Mouse (Mus musculus): ENCODE data around the gene Pms2. TPM values are rescaled to one million over a fixed set of nuclear protein-coding genes. Genes with fewer than 3 reads are reported as not detected.

The Pms2 gene
- polyA plus RNA-seq, 1 experiment from 2014 or later = 41.0 TPM

DNA sequence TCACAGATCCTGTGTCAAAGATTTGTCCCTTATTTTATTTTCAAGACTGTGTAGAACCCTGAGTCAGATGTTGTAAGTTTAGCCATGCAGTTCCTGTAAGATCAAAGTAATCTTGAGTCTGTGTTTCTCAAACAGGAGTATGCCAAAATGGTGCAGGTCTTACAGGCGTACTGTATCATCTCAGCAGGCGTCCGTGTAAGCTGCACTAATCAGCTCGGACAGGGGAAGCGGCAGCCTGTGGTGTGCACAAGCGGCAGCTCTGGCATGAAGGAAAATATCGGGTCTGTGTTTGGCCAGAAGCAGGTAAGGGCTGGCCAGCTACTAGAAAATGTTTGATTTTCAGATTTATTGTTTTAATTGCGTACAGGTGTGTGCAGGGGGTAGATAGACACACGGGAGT, 6.5 kb downstream of the Pms2 start:
- Histone ChIP-seq H3K9me3 (no peaks in the 10 kb centered on the region), H3K4me1 (no peaks in the 10 kb centered on the region; the same call in 1 of the 2 replicates), H3K4me3 (no peak overlapping the region), H3K36me3 (replicated peaks) (peaks cover 85% of the 10 kb centered on the region), H3K27ac (replicated peaks) (no peak overlapping the region), H3K27me3 (replicated peaks; ENCODE audit: low read depth, poor library complexity, severe bottlenecking) (no peaks in the 10 kb centered on the region)
- DNase-seq (ENCODE audit: low spot score) = no peak
- WGBS = 92% methylated on average over 9 of the region's 9 CpGs

DNA sequence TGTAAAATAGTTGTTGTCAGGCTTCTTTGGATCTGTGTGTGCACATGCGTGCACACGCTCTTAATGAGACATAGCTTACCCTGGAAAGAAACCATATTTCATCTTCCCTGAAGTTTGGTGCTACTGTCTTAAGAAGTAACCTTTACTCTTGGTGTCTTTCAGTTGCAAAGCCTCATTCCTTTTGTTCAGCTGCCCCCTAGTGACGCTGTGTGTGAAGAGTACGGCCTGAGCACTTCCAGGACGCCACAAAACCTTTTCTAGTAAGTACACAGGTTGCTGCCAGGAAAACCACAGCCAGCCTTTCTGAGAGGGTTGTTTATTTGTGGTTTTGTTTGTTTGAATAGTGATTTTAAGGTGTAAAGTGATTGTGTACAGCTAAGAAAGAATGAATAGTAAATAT, 7.7 kb downstream of the Pms2 start:
- Histone ChIP-seq H3K4me3 (no peak overlapping the region), H3K27ac (replicated peaks) (no peak overlapping the region), H3K9me3 (no peaks in the 10 kb centered on the region), H3K4me1 (no peaks in the 10 kb centered on the region), H3K27me3 (replicated peaks; ENCODE audit: low read depth, poor library complexity, severe bottlenecking) (no peaks in the 10 kb centered on the region), H3K36me3 (replicated peaks) (peaks cover 95% of the 10 kb centered on the region)
- 64% methylated on average over 5 of the region's 5 CpGs for WGBS
- peak; percentile 37 for DNase-seq (ENCODE audit: low spot score)

DNA sequence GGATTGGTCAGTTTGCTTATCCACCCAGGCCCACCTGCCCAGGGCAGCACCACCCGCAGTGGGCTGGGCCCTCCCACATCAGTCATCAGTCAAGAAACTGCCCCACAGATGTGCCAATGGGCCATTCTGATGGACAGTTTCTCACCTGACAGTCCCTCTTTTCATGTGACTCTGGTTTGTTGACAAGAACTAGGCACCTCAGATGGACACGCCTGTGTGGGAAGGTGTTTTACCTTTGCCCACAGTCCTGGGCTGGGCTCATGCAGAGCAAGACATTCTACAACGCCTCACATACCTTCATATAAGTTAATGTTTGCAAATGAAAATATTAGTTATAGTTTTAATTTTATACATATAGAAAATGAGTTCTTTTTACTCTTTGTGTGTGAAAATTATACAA, 8.4 kb downstream of the Pms2 start:
- no peaks in the 10 kb centered on the region for H3K4me1 ChIP-seq
- no peaks in the 10 kb centered on the region for H3K9me3 ChIP-seq
- no peaks in the 10 kb centered on the region for H3K27me3 ChIP-seq (replicated peaks; ENCODE audit: low read depth, poor library complexity, severe bottlenecking)
- 94% methylated on average over 3 of the region's 3 CpGs for WGBS
- H3K36me3 ChIP-seq (replicated peaks) = peaks cover 96% of the 10 kb centered on the region
- no peak overlapping the region for H3K27ac ChIP-seq (replicated peaks)
- no peak for DNase-seq (ENCODE audit: low spot score)
- no peak overlapping the region for H3K4me3 ChIP-seq

DNA sequence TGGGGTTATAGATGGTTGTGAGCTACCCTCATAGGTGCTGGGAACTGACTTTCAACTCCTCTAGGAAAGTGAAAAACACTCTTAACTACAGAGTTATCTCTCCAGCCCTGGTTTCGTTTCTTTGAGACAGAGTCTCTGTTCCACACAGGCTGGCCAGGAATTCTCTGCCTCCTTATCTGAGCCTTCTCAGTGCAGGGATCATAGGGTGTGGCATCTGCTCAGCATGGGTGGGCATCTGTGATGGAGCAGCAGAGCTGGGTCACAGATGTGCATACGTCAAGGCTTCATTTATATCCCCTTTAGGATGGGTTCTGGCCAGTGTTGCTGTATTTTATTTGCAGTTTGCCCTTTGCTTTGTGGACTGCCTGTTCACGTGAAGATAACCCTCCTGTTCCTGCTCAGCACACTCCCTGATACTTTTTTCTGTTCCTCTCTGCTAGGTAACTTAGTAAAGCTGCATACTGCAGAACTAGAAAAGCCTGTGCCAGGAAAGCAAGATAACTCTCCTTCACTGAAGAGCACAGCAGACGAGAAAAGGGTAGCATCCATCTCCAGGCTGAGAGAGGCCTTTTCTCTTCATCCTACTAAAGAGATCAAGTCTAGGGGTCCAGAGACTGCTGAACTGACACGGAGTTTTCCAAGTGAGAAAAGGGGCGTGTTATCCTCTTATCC, 15.2 kb downstream of the Pms2 start:
- H3K27me3 ChIP-seq (replicated peaks; ENCODE audit: low read depth, poor library complexity, severe bottlenecking) = no peaks in the 10 kb centered on the region
- H3K9me3 ChIP-seq = no peaks in the 10 kb centered on the region
- DNase-seq (ENCODE audit: low spot score) = no peak
- H3K4me1 ChIP-seq = no peaks in the 10 kb centered on the region
- no peak overlapping the region for H3K4me3 ChIP-seq
- H3K36me3 ChIP-seq (replicated peaks) = peaks cover 98% of the 10 kb centered on the region
- 93% methylated on average over 6 of the region's 6 CpGs for whole genome bisulfite sequencing
- no peak overlapping the region for H3K27ac ChIP-seq (replicated peaks)

DNA sequence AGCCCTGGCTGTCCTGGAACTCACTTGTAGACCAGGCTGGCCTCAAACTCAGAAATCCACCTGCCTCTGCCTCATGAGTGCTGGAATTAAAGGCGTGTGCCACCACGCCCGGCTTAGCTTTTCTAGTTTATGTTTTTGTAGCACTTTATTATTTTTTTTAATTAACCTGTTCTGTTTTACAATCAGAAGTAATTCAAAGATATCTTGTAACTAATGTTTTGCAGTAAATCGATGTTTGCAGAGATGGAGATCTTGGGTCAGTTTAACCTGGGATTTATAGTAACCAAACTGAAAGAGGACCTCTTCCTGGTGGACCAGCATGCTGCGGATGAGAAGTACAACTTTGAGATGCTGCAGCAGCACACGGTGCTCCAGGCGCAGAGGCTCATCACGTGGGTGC, 18.1 kb downstream of the Pms2 start, which contains the start of gene Gm42421:
TSS of gene Gm42421 (plus strand) at position 301 of the 400 bp plus-strand sequence.
- Histone ChIP-seq H3K27me3 (replicated peaks; ENCODE audit: low read depth, poor library complexity, severe bottlenecking) (no peaks in the 10 kb centered on the region), H3K4me1 (peaks cover 6% of the 10 kb centered on the region), H3K4me3 (no peak within 1 kb of the TSS), H3K36me3 (replicated peaks) (peaks cover 97% of the 10 kb centered on the region), H3K27ac (replicated peaks) (no peak within 1 kb of the TSS), H3K9me3 (no peaks in the 10 kb centered on the region)
- no peak for DNase-seq (ENCODE audit: low spot score)
- WGBS = 95% methylated on average over 8 of the region's 8 CpGs

DNA sequence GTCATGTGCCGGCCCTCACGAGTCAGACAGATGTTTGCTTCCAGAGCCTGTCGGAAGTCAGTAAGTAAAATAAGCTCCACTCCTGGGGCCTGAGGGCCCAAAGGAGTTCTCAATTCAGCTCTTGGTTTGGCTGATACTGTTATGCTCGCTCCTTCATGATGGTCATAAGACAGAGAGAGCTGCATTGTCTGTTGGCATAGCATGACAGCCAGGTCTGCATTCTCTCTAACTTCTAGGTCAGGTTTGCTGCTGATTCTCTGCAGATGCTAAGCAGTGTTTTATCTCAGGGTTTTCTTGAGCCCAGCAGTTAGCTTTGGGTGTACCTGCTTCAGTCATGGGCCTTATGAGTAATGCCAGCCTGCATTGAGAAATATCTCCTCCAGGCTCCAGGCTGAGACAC, 19.5 kb downstream of the Pms2 start:
- Histone ChIP-seq H3K27me3 (replicated peaks; ENCODE audit: low read depth, poor library complexity, severe bottlenecking) (no peaks in the 10 kb centered on the region), H3K4me3 (no peak overlapping the region), H3K36me3 (replicated peaks) (peaks cover 83% of the 10 kb centered on the region), H3K27ac (replicated peaks) (no peak overlapping the region), H3K9me3 (no peaks in the 10 kb centered on the region), H3K4me1 (peaks cover 8% of the 10 kb centered on the region)
- 86% methylated on average over 4 of the region's 4 CpGs for WGBS
- no peak for DNase-seq (ENCODE audit: low spot score)

DNA sequence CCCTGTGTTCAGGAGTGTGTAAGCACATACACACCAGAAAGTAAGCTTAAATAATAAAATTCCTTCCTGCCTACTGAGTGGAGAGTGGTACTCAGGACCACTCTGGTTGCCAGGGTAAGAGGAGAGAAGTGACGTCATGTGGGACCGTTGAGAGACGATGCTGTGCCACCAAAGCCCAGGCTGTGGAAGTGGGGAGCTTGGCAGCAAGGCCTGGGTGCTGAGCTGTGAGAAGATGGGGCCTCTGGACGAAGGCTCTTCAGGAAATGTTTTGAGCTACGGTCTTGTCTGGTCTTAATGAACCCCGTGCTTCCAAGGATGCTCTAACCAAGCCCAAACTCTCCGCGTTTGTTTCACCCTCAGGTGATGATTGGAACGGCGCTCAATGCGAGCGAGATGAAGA, 20.9 kb downstream of the Pms2 start:
- 93% methylated on average over 12 of the region's 12 CpGs for WGBS
- Histone ChIP-seq H3K4me1 (peaks cover 8% of the 10 kb centered on the region), H3K9me3 (no peaks in the 10 kb centered on the region), H3K4me3 (no peak overlapping the region), H3K27me3 (replicated peaks; ENCODE audit: low read depth, poor library complexity, severe bottlenecking) (no peaks in the 10 kb centered on the region), H3K36me3 (replicated peaks) (peaks cover 69% of the 10 kb centered on the region), H3K27ac (replicated peaks) (no peak overlapping the region)
- DNase-seq (ENCODE audit: low spot score) = no peak

DNA sequence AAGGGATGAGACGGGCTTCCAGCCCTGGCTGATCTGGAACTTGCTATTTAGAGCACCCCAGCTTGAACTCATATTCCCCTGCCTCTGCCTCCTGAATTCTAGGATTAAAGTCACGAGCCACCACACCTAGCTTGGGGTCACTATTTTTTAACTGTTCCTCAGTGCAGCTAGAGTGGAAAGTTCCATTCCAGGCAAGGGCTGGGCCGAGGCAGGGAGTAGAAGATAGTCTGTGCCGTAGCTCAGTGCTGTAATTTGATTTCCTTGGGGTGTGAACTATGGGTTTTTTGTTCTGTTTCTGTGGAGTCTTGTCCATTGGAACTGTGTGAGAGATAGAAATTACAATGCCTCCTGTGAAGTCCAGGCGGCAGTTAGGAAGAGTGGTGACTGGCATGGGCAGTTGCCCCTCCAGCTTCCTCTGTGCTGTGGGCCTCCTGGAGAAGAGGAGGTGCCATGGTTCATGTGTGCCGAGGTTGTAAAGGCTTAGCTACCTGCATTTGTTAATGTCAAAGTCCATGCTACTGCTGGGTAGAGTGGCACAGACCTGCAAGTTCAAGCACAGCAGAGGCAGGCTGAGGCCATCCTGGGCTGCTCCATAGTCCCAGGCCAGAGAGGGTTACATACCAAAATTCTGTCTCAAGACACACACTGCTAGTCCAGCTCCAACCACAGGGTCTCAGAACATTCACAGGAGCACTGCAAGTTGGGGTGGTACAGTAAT, 22.3 kb downstream of the Pms2 start:
- no peak for DNase-seq (ENCODE audit: low spot score)
- Histone ChIP-seq H3K9me3 (no peaks in the 10 kb centered on the region), H3K4me3 (no peak overlapping the region), H3K27me3 (replicated peaks; ENCODE audit: low read depth, poor library complexity, severe bottlenecking) (no peaks in the 10 kb centered on the region), H3K27ac (replicated peaks) (no peak overlapping the region), H3K36me3 (replicated peaks) (peaks cover 56% of the 10 kb centered on the region), H3K4me1 (peaks cover 8% of the 10 kb centered on the region)
- WGBS = 83% methylated on average over 6 of the region's 6 CpGs

DNA sequence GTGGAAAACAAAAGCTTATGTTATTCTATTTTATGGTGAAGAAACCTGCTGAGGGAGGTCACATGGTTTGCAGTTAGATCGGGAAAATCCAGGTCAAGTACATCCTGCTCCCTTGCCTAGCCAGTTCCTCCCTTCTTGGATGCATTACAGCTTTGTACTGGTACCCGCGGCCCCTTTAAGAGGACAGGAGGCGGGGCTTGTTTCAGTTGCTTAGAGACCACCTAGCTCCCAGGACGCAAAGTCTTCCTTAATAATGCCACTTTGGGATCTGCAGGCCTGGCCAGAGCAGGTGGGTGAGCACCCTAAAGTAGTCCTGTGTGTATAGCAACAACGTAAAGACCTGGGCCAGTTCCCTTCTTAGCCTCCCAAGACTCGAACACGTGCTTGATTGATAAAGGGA, 23.1 kb downstream of the Pms2 start, which contains the start of gene Rsph10b:
TSS of gene Rsph10b (plus strand) at position 205 of the 400 bp plus-strand sequence.
- no peaks in the 10 kb centered on the region for H3K27me3 ChIP-seq (replicated peaks; ENCODE audit: low read depth, poor library complexity, severe bottlenecking)
- H3K9me3 ChIP-seq = no peaks in the 10 kb centered on the region
- 16% methylated on average over 8 of the region's 8 CpGs for WGBS
- peaks cover 48% of the 10 kb centered on the region for H3K36me3 ChIP-seq (replicated peaks)
- no peak within 1 kb of the TSS for H3K27ac ChIP-seq (replicated peaks)
- DNase-seq (ENCODE audit: low spot score) = peak; percentile 32
- peak within 1 kb of the TSS; percentile 27 for H3K4me3 ChIP-seq
- H3K4me1 ChIP-seq = peaks cover 8% of the 10 kb centered on the region

DNA sequence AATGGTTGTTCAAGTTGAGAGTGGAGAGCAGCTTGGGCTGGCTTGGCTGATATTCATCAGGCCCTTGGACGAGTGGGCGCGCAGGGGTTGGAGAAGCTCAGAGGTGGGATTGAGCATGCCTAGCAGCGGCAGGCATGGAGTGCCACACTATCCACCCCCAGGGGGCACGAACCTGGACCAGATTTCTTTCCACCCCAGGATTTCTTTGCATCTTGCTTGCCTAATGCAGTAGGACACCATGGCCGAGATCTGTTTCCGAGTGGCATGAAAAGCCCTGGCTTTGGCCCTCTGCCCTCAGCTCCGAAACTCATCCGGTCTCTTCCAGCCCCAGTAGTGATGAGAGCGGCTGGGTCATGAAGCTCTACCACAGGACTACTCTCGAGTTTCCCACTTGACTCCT, 23.6 kb downstream of the Pms2 start:
- H3K4me1 ChIP-seq = peaks cover 8% of the 10 kb centered on the region
- no peak overlapping the region for H3K27ac ChIP-seq (replicated peaks)
- 85% methylated on average over 11 of the region's 11 CpGs for WGBS
- no peaks in the 10 kb centered on the region for H3K9me3 ChIP-seq
- H3K4me3 ChIP-seq = no peak overlapping the region
- DNase-seq (ENCODE audit: low spot score) = no peak
- H3K27me3 ChIP-seq (replicated peaks; ENCODE audit: low read depth, poor library complexity, severe bottlenecking) = no peaks in the 10 kb centered on the region
- peaks cover 42% of the 10 kb centered on the region for H3K36me3 ChIP-seq (replicated peaks)

DNA sequence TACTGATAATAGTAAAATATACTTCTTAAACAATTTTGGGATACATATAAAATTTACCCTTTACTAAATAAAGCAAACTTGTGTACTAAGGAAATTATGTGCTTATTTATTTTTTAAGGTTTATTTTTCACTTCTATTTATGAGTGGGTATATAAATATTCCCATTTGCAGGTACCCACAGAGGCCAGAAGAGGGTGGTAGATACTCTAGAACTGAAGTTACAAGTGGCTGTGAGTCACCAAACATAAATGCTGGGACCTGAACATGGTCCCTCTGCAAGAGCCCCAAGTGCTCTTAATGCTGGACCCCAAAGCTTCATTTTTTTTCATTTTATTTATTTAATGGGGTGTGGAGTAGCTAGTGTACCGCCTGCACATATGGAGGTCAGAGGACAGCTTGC, 24.1 kb downstream of the Pms2 start:
- DNase-seq (ENCODE audit: low spot score) = no peak
- H3K36me3 ChIP-seq (replicated peaks) = peaks cover 37% of the 10 kb centered on the region
- H3K9me3 ChIP-seq = no peaks in the 10 kb centered on the region
- WGBS = 87% methylated on average over 1 of the region's 1 CpGs
- H3K27ac ChIP-seq (replicated peaks) = no peak overlapping the region
- H3K4me3 ChIP-seq = no peak overlapping the region
- peaks cover 8% of the 10 kb centered on the region for H3K4me1 ChIP-seq
- no peaks in the 10 kb centered on the region for H3K27me3 ChIP-seq (replicated peaks; ENCODE audit: low read depth, poor library complexity, severe bottlenecking)

DNA sequence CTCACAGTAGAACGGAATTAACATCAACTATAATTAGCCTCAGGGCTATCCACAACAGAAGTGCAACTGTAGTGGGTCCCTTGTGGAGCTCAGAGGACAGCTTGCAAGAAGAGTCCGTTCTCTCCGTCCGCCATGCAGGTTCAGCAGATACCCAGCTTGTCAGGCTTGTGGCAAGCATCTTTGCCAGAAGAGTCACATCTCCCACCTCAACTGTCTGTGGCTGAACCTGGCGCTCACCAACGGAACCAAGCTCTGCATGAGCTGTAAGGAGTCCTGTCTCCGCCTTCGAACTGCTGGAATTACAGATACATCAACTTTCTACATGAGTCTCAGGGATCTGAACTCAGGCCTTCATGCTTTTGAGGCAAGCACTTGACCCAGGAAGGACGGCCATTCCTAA, 26.4 kb downstream of the Pms2 start:
- Histone ChIP-seq H3K4me1 (peaks cover 8% of the 10 kb centered on the region), H3K27me3 (replicated peaks; ENCODE audit: low read depth, poor library complexity, severe bottlenecking) (no peaks in the 10 kb centered on the region), H3K9me3 (no peaks in the 10 kb centered on the region), H3K36me3 (replicated peaks) (peaks cover 14% of the 10 kb centered on the region), H3K4me3 (no peak overlapping the region), H3K27ac (replicated peaks) (no peak overlapping the region)
- 86% methylated on average over 9 of the region's 9 CpGs for WGBS
- DNase-seq (ENCODE audit: low spot score) = no peak

DNA sequence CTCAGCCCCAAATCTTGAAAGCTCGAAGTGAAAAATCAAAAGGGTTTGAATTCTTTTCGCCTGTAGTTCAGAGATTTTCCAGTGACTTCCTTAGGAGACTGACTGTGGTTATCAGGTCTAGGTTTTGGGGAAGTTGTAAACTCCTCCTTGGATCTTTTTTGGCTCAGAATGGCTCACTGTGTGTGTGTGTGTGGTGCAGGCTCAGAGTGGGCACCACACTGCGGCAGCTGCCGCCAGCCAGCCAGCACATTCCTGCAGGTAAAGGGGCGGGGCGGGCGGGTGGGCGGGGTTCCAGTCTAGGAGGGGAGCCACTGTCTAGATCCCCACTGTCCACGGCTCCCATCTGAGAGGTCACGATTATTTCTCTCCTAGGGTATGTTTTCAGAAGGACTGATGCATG, 31.8 kb downstream of the Pms2 start:
- H3K4me3 ChIP-seq = no peak overlapping the region
- H3K4me1 ChIP-seq = peaks cover 3% of the 10 kb centered on the region; the same call in 1 of the 2 replicates
- DNase-seq (ENCODE audit: low spot score) = no peak
- H3K27me3 ChIP-seq (replicated peaks; ENCODE audit: low read depth, poor library complexity, severe bottlenecking) = no peaks in the 10 kb centered on the region
- H3K9me3 ChIP-seq = no peaks in the 10 kb centered on the region
- WGBS = 15% methylated on average over 10 of the region's 10 CpGs
- H3K36me3 ChIP-seq (replicated peaks) = no peaks in the 10 kb centered on the region
- H3K27ac ChIP-seq (replicated peaks) = no peak overlapping the region
